ENCODE assay signal across 21 mouse cellular contexts in genomic region chr16:65378276-65378675, GRCm38 (mm10).
DNase-seq lines count a peak whose midpoint lies in the region; ATAC-seq lines count a peak whose summit lies in the region.
"Had no signal": no experiment of that assay in that cellular context is flagged by ENCODE, and none has a peak within 500 bp of the region (broad histone marks: within the 10 kb centered on the region; RNA-seq: fewer than 3 reads in every experiment).

No protein-coding gene starts in this region.

- no peak for DNase-seq in ovary, postnatal 10 days (ENCODE audit: low spot score)
- DNase-seq in lung, postnatal 10 days: no peak
- no peak for DNase-seq in heart, postnatal 25 days (ENCODE audit: low spot score)
- DNase-seq: adrenal gland, postnatal 10 days; adrenal gland, postnatal 25 days; B cell, adult 2 months; cerebellum, adult 11 months; cerebellum, adult 18-20 months; cerebellum, adult 8-10 months; cerebellum, adult 9-11 months; cerebellum, postnatal 14 days; cerebellum, postnatal 36 days; forebrain, postnatal 0 days had no signal

- intact Hi-C loops in heart, postnatal 25 days (cut with DNase I): no loop called here

- peak; percentile 77 for ATAC-seq in common myeloid progenitor, adult 5-6 weeks (replicated peaks; ENCODE audit: low read depth, poor library complexity, severe bottlenecking)
- peak; percentile 83 to 87 for ATAC-seq in hematopoietic stem cell, adult 5-6 weeks (replicated peaks in 1 of 2; ENCODE audit: insufficient read depth in 1 of 2, low FRiP score in 2 of 2, low TSS enrichment in 1 of 2, low read depth in 1 of 2, poor library complexity in 2 of 2, severe bottlenecking in 2 of 2)
- ATAC-seq in megakaryocyte progenitor cell, adult 5-6 weeks (replicated peaks; ENCODE audit: poor library complexity): peak; percentile 92
- ATAC-seq: activated CD4-positive, CD25-positive, alpha-beta regulatory T cell, adult 4 months; CD4-positive, CD25-positive, alpha-beta regulatory T cell, adult 4 months; forebrain, embryonic 13.5 days; forebrain, embryonic 15.5 days; forebrain, postnatal 0 days; Patski had no signal
